Mouse (Mus musculus): ENCODE results near the gene D930007J09Rik. TPM values are rescaled to one million over a fixed set of nuclear protein-coding genes. Genes with fewer than 3 reads are reported as not detected.

D930007J09Rik gene
- total and polyA plus RNA-seq, 3 experiments = 14.6 TPM; not detected in 2

GRCm38 (mm10) chr13:32841349-32841748 is 38.7 kb upstream of the D930007J09Rik start:
- H3K79me2 ChIP-seq (replicated peaks; ENCODE audit: control insufficient read depth, extremely low read depth, insufficient read depth, poor library complexity, severe bottlenecking) = no peaks in the 10 kb centered on the region
- DNase-seq (ENCODE audit: extremely low read depth) = no peak
- in situ Hi-C loops (cut with MboI; ENCODE audit: low pct_ligation_motif_present, low pct_unique_long_range_greater_than_20kb, low sequenced_read_pairs) = no loop called here
- no peak overlapping the region for H3K4me3 ChIP-seq (replicated peaks in 1 of 3; ENCODE audit: low read depth in 2 of 3, low read length in 2 of 3, poor library complexity in 1 of 3)
- peaks cover 0 to 4% of the 10 kb centered on the region in 2 experiments for H3K36me3 ChIP-seq (replicated peaks in 1 of 2; ENCODE audit: control insufficient read depth in 1 of 2, insufficient read depth in 1 of 2, low read length in 1 of 2)
- no peak overlapping the region for H3K4me2 ChIP-seq (ENCODE audit: insufficient read depth, low read depth, poor library complexity, severe bottlenecking)
- no peak overlapping the region for H3K27ac ChIP-seq (ENCODE audit: insufficient read depth, low read depth)
- H3K9ac ChIP-seq (ENCODE audit: insufficient read depth, low read depth) = no peak overlapping the region
- TF ChIP-seq UBTF (IDR thresholded peaks at IDR 0.05; ENCODE audit: low read depth, low read length) (no peak), ZC3H11A (IDR thresholded peaks at IDR 0.05; ENCODE audit: low read depth, low read length) (no peak), POLR2AphosphoS2 (IDR thresholded peaks at IDR 0.05; ENCODE audit: low read depth, low read length) (no peak)
- no peaks in the 10 kb centered on the region for H3K9me3 ChIP-seq (replicated peaks; ENCODE audit: low read length)
- dilution Hi-C loops (cut with MboI; ENCODE audit: extremely low pct_ligation_motif_present, extremely low pct_unique_long_range_greater_than_20kb, low sequenced_read_pairs) = no loop called here
- peaks cover 3 to 39% of the 10 kb centered on the region in 2 experiments; a peak in 3 of 4 replicates for H3K4me1 ChIP-seq (ENCODE audit: control insufficient read depth in 1 of 2, insufficient read depth in 2 of 2)
- no peaks in the 10 kb centered on the region for H3K27me3 ChIP-seq (replicated peaks)

GRCm38 (mm10) chr13:32839314-32839713 is 36.7 kb upstream of the D930007J09Rik start:
- dilution Hi-C loops (cut with MboI; ENCODE audit: extremely low pct_ligation_motif_present, extremely low pct_unique_long_range_greater_than_20kb, low sequenced_read_pairs) = no loop called here
- no peak overlapping the region for H3K4me2 ChIP-seq (ENCODE audit: insufficient read depth, low read depth, poor library complexity, severe bottlenecking)
- H3K4me3 ChIP-seq (replicated peaks in 1 of 3; ENCODE audit: low read depth in 2 of 3, low read length in 2 of 3, poor library complexity in 1 of 3) = no peak overlapping the region
- no peaks in the 10 kb centered on the region for H3K9me3 ChIP-seq (replicated peaks; ENCODE audit: low read length)
- peaks cover 3 to 49% of the 10 kb centered on the region in 2 experiments; a peak in 3 of 4 replicates for H3K4me1 ChIP-seq (ENCODE audit: control insufficient read depth in 1 of 2, insufficient read depth in 2 of 2)
- H3K27me3 ChIP-seq (replicated peaks) = no peaks in the 10 kb centered on the region
- peaks cover 0 to 3% of the 10 kb centered on the region in 2 experiments for H3K36me3 ChIP-seq (replicated peaks in 1 of 2; ENCODE audit: control insufficient read depth in 1 of 2, insufficient read depth in 1 of 2, low read length in 1 of 2)
- H3K9ac ChIP-seq (ENCODE audit: insufficient read depth, low read depth) = no peak overlapping the region
- H3K27ac ChIP-seq (ENCODE audit: insufficient read depth, low read depth) = no peak overlapping the region
- in situ Hi-C loops (cut with MboI; ENCODE audit: low pct_ligation_motif_present, low pct_unique_long_range_greater_than_20kb, low sequenced_read_pairs) = no loop called here
- DNase-seq (ENCODE audit: extremely low read depth) = peak; percentile 17
- TF ChIP-seq ZC3H11A (IDR thresholded peaks at IDR 0.05; ENCODE audit: low read depth, low read length) = no peak
- peak; percentile 56; the same call in 1 of the 2 replicates for TF ChIP-seq EP300 (IDR thresholded peaks at IDR 0.05; ENCODE audit: low read length)
- TF ChIP-seq ZKSCAN1 (IDR thresholded peaks at IDR 0.05; ENCODE audit: borderline replicate concordance, low read depth, low read length) = no peak
- TF ChIP-seq MEF2A (IDR thresholded peaks at IDR 0.05; ENCODE audit: borderline replicate concordance, low read depth, low read length) = peak; percentile 60; the same call in 1 of the 2 replicates
- no peaks in the 10 kb centered on the region for H3K79me2 ChIP-seq (replicated peaks; ENCODE audit: control insufficient read depth, extremely low read depth, insufficient read depth, poor library complexity, severe bottlenecking)

DNA sequence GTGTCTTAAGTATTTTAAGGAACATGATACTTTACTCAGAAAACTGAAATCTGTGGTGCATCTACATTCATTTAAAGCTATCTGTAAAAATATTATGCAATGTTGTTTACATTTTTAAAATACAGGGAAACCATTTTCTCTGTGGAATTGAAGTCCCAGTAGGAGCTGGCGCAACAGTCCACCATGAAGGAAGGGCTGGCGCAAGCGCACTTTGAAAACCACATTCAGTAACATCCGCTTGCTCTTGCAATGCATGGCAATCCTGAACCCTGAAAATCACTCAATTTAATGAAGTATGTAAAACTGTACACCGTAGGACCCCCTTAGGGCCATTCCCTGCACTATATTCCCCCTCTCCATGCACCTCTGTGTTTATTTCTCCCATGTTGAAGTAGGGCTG is 31.9 kb upstream of the D930007J09Rik start:
- no peak overlapping the region for H3K4me2 ChIP-seq (ENCODE audit: insufficient read depth, low read depth, poor library complexity, severe bottlenecking)
- no peaks in the 10 kb centered on the region for H3K36me3 ChIP-seq (replicated peaks in 1 of 2; ENCODE audit: control insufficient read depth in 1 of 2, insufficient read depth in 1 of 2, low read length in 1 of 2)
- no peak for DNase-seq (ENCODE audit: extremely low read depth)
- H3K4me3 ChIP-seq (replicated peaks in 1 of 3; ENCODE audit: low read depth in 2 of 3, low read length in 2 of 3, poor library complexity in 1 of 3) = no peak overlapping the region
- no peak for TF ChIP-seq POLR2AphosphoS2 (IDR thresholded peaks at IDR 0.05; ENCODE audit: low read depth, low read length)
- no peaks in the 10 kb centered on the region for H3K27me3 ChIP-seq (replicated peaks)
- H3K9me3 ChIP-seq (replicated peaks; ENCODE audit: low read length) = no peaks in the 10 kb centered on the region
- peaks cover 10 to 83% of the 10 kb centered on the region in 2 experiments for H3K4me1 ChIP-seq (ENCODE audit: control insufficient read depth in 1 of 2, insufficient read depth in 2 of 2)
- dilution Hi-C loops (cut with MboI; ENCODE audit: extremely low pct_ligation_motif_present, extremely low pct_unique_long_range_greater_than_20kb, low sequenced_read_pairs) = no loop called here
- H3K79me2 ChIP-seq (replicated peaks; ENCODE audit: control insufficient read depth, extremely low read depth, insufficient read depth, poor library complexity, severe bottlenecking) = no peaks in the 10 kb centered on the region
- H3K9ac ChIP-seq (ENCODE audit: insufficient read depth, low read depth) = no peak overlapping the region
- in situ Hi-C loops (cut with MboI; ENCODE audit: low pct_ligation_motif_present, low pct_unique_long_range_greater_than_20kb, low sequenced_read_pairs) = no loop called here
- no peak overlapping the region for H3K27ac ChIP-seq (ENCODE audit: insufficient read depth, low read depth)

Data from CH12.LX (cell line).